Mouse (Mus musculus): ENCODE data around the gene Gm498.

The Gm498 gene

GRCm38 (mm10) chr7:143891146-143891545 is 24.5 kb downstream of the Gm498 start:
- DNase-seq (ENCODE audit: low read depth, low spot score): no peak

GRCm38 (mm10) chr7:143892361-143892760 is 25.7 kb downstream of the Gm498 start:
- DNase-seq (ENCODE audit: low read depth, low spot score): no peak

- DNase-seq (ENCODE audit: low read depth, low spot score): no peak
These were observed 34.0 kb downstream of the Gm498 start for GRCm38 (mm10) chr7:143900667-143901066.

- no peak for DNase-seq (ENCODE audit: low read depth, low spot score)
These were observed 38.5 kb downstream of the Gm498 start for GRCm38 (mm10) chr7:143905176-143905575.

- no peak for DNase-seq (ENCODE audit: low read depth, low spot score)
These were observed 39.0 kb downstream of the Gm498 start for GRCm38 (mm10) chr7:143905606-143906005.

- DNase-seq (ENCODE audit: low read depth, low spot score): no peak
These were observed 47.0 kb downstream of the Gm498 start for GRCm38 (mm10) chr7:143913611-143914010.

GRCm38 (mm10) chr7:143919031-143919679 is 52.5 kb downstream of the Gm498 start:
- no peak for DNase-seq (ENCODE audit: low read depth, low spot score)

GRCm38 (mm10) chr7:143929899-143930298 is 63.3 kb downstream of the Gm498 start:
- DNase-seq (ENCODE audit: low read depth, low spot score): no peak

GRCm38 (mm10) chr7:143938647-143939046 is 72.0 kb downstream of the Gm498 start:
- DNase-seq (ENCODE audit: low read depth, low spot score): no peak

GRCm38 (mm10) chr7:143939476-143939875 is 72.8 kb downstream of the Gm498 start:
- no peak for DNase-seq (ENCODE audit: low read depth, low spot score)

GRCm38 (mm10) chr7:143942941-143943691 is 76.5 kb downstream of the Gm498 start:
- no peak for DNase-seq (ENCODE audit: low read depth, low spot score)

- no peak for DNase-seq (ENCODE audit: low read depth, low spot score)
These were observed 77.9 kb downstream of the Gm498 start for GRCm38 (mm10) chr7:143944421-143944980.
